Mouse (Mus musculus) limb, embryonic 10.5 days (tissue): ENCODE results near the gene Nova2. TPM values are rescaled to one million over a fixed set of nuclear protein-coding genes. Genes with fewer than 3 reads are reported as not detected.

Source experiments
- DNase-seq: peaks from one replicate; pipeline ENCODE4 v3.0.0-alpha.2; 2017; ENCODE audit warnings: low spot score
- H3K27ac ChIP-seq: fragments of 300-500 bp; sonication (generic); 2 replicates; pipeline ENCODE4 v1.5.1; 2016; ENCODE audit warnings: mild to moderate bottlenecking
- H3K27me3 ChIP-seq: fragments of 300-500 bp; sonication (generic); 2 replicates; pipeline ENCODE4 v1.6.1; 2016; ENCODE audit warnings: low read depth, mild to moderate bottlenecking; ENCODE audit not compliant: poor library complexity, severe bottlenecking
- H3K36me3 ChIP-seq: fragments of 300-500 bp; sonication (generic); 2 replicates; pipeline ENCODE4 v1.6.1; 2016; ENCODE audit warnings: mild to moderate bottlenecking, moderate library complexity
- H3K4me1 ChIP-seq: fragments of 300-500 bp; sonication (generic); 2 replicates; pipeline ENCODE4 v1.6.1; 2016
- H3K4me3 ChIP-seq: fragments of 300-500 bp; sonication (generic); 2 replicates; pipeline ENCODE4 v1.5.1; 2016; ENCODE audit warnings: mild to moderate bottlenecking, moderate library complexity
- H3K9me3 ChIP-seq: fragments of 300-500 bp; sonication (generic); replicated peaks from 2 replicates; pipeline ENCODE4 v1.6.1; 2016; ENCODE audit warnings: mild to moderate bottlenecking
- WGBS: fragments of 180-500 bp; shearing (Covaris S2); methylation state at CpG from one replicate; pipeline ENCODE4 v1.1.7; 2016; 5-methylcytosine and 5-hydroxymethylcytosine counted together
- polyA plus RNA-seq: library from polyadenylated mRNA; unstranded; fragments of >200 nt; fragmentation: Nextera tagmentation; extraction: Ambion mirVana; gene quantifications from 2 replicates; pipeline ENCODE4 v1.2.1, GENCODE M21; 2016

Gene Nova2
- polyA plus RNA-seq, 1 experiment from 2014 or later: 0.28 TPM

GRCm38 (mm10) chr7:18902486-18902885 is 23.2 kb upstream of the Nova2 start:
- Histone ChIP-seq H3K4me3 (no peak overlapping the region), H3K36me3 (peaks cover 69% of the 10 kb centered on the region), H3K27ac (no peak overlapping the region), H3K4me1 (no peaks in the 10 kb centered on the region), H3K27me3 (no peaks in the 10 kb centered on the region), H3K9me3 (no peaks in the 10 kb centered on the region)
- no peak for DNase-seq
- WGBS: 79% methylated on average over 3 of the region's 3 CpGs

GRCm38 (mm10) chr7:18904971-18905370 is 20.7 kb upstream of the Nova2 start:
- 75% methylated on average over 3 of the region's 3 CpGs for WGBS
- no peak for DNase-seq
- Histone ChIP-seq H3K36me3 (peaks cover 50% of the 10 kb centered on the region), H3K27ac (no peak overlapping the region), H3K27me3 (no peaks in the 10 kb centered on the region), H3K4me1 (peaks cover 11% of the 10 kb centered on the region), H3K4me3 (no peak overlapping the region), H3K9me3 (no peaks in the 10 kb centered on the region)

GRCm38 (mm10) chr7:18909797-18910196 is 15.9 kb upstream of the Nova2 start:
- Histone ChIP-seq H3K4me1 (peaks cover 17% of the 10 kb centered on the region), H3K4me3 (peak overlapping the region; percentile 83), H3K9me3 (no peaks in the 10 kb centered on the region), H3K36me3 (0 out of 2 replicates have a peak, but pooled peaks cover 11% of the 10 kb centered on the region), H3K27ac (peak overlapping the region; percentile 79), H3K27me3 (no peaks in the 10 kb centered on the region)
- DNase-seq: no peak
- 7% methylated on average over 17 of the region's 17 CpGs for WGBS

- Histone ChIP-seq H3K9me3 (no peaks in the 10 kb centered on the region), H3K27me3 (no peaks in the 10 kb centered on the region), H3K36me3 (0 out of 2 replicates have a peak, but pooled peaks cover 11% of the 10 kb centered on the region), H3K27ac (peak within 1 kb of the TSS; percentile 79), H3K4me1 (peaks cover 17% of the 10 kb centered on the region), H3K4me3 (peak within 1 kb of the TSS; percentile 83)
- DNase-seq: peak; percentile 95
- under 1% methylated on average over 33 of the region's 33 CpGs for WGBS
Measured at GRCm38 (mm10) chr7:18910241-18910831, 15.4 kb upstream of the Nova2 start, which contains the start of gene Ccdc61. Ccdc61 (minus strand) TSS chr7:18910415.

GRCm38 (mm10) chr7:18916254-18916653 is 9.4 kb upstream of the Nova2 start:
- H3K27me3 ChIP-seq: peaks cover 4% of the 10 kb centered on the region
- H3K4me1 ChIP-seq: peaks cover 4% of the 10 kb centered on the region
- H3K27ac ChIP-seq: no peak overlapping the region
- no peaks in the 10 kb centered on the region for H3K36me3 ChIP-seq
- DNase-seq: no peak
- H3K9me3 ChIP-seq: no peaks in the 10 kb centered on the region
- 70% methylated on average over 4 of the region's 4 CpGs for WGBS
- no peak overlapping the region for H3K4me3 ChIP-seq

GRCm38 (mm10) chr7:18917931-18918330 is 7.8 kb upstream of the Nova2 start:
- 65% methylated on average over 3 of the region's 3 CpGs for WGBS

GRCm38 (mm10) chr7:18921069-18921468 is 4.6 kb upstream of the Nova2 start:
- Histone ChIP-seq H3K4me3 (peak overlapping the region; percentile 18; the same call in 1 of the 2 replicates), H3K9me3 (no peaks in the 10 kb centered on the region), H3K36me3 (no peaks in the 10 kb centered on the region), H3K4me1 (peaks cover 22% of the 10 kb centered on the region), H3K27me3 (peaks cover 52% of the 10 kb centered on the region), H3K27ac (no peak overlapping the region)
- 1% methylated on average over 12 of the region's 12 CpGs for WGBS
- peak; percentile 53 for DNase-seq

More at GRCm38 (mm10) chr7:18917931-18918330, 7.8 kb upstream of the Nova2 start:
- no peak overlapping the region for H3K27ac ChIP-seq
- H3K36me3 ChIP-seq: no peaks in the 10 kb centered on the region
- no peak for DNase-seq
- peaks cover 5% of the 10 kb centered on the region for H3K4me1 ChIP-seq
- H3K27me3 ChIP-seq: peaks cover 20% of the 10 kb centered on the region
- H3K4me3 ChIP-seq: no peak overlapping the region
- no peaks in the 10 kb centered on the region for H3K9me3 ChIP-seq

GRCm38 (mm10) chr7:18922807-18923206 is 2.9 kb upstream of the Nova2 start:
- peaks cover 26% of the 10 kb centered on the region for H3K4me1 ChIP-seq
- DNase-seq: no peak
- no peak overlapping the region for H3K4me3 ChIP-seq
- H3K27ac ChIP-seq: no peak overlapping the region
- H3K9me3 ChIP-seq: no peaks in the 10 kb centered on the region
- WGBS: 51% methylated on average over 5 of the region's 5 CpGs
- H3K27me3 ChIP-seq: peaks cover 69% of the 10 kb centered on the region
- no peaks in the 10 kb centered on the region for H3K36me3 ChIP-seq

GRCm38 (mm10) chr7:18923267-18923666 is 2.4 kb upstream of the Nova2 start:
- peaks cover 74% of the 10 kb centered on the region for H3K27me3 ChIP-seq

GRCm38 (mm10) chr7:18923711-18924191 is 1.9 kb upstream of the Nova2 start:
- 18% methylated on average over 4 of the region's 4 CpGs for WGBS

More at GRCm38 (mm10) chr7:18923267-18923666, 2.4 kb upstream of the Nova2 start:
- Histone ChIP-seq H3K36me3 (no peaks in the 10 kb centered on the region), H3K27ac (no peak overlapping the region), H3K4me3 (no peak overlapping the region), H3K9me3 (no peaks in the 10 kb centered on the region), H3K4me1 (peaks cover 26% of the 10 kb centered on the region)
- no peak for DNase-seq
- WGBS: 77% methylated on average over 11 of the region's 11 CpGs

GRCm38 (mm10) chr7:18924321-18924720 is 1.4 kb upstream of the Nova2 start:
- no peak overlapping the region for H3K27ac ChIP-seq
- no peak overlapping the region for H3K4me3 ChIP-seq
- H3K9me3 ChIP-seq: no peaks in the 10 kb centered on the region
- H3K27me3 ChIP-seq: peaks cover 84% of the 10 kb centered on the region
- H3K4me1 ChIP-seq: peaks cover 26% of the 10 kb centered on the region
- 19% methylated on average over 8 of the region's 8 CpGs for WGBS
- H3K36me3 ChIP-seq: no peaks in the 10 kb centered on the region
- no peak for DNase-seq

More at GRCm38 (mm10) chr7:18923711-18924191, 1.9 kb upstream of the Nova2 start:
- Histone ChIP-seq H3K4me3 (no peak overlapping the region), H3K4me1 (peaks cover 26% of the 10 kb centered on the region), H3K9me3 (no peaks in the 10 kb centered on the region), H3K36me3 (no peaks in the 10 kb centered on the region), H3K27ac (no peak overlapping the region), H3K27me3 (peaks cover 79% of the 10 kb centered on the region)
- no peak for DNase-seq

GRCm38 (mm10) chr7:18926041-18926790 is 528 bp downstream of the Nova2 start:
- H3K9me3 ChIP-seq: no peaks in the 10 kb centered on the region
- H3K4me3 ChIP-seq: peak overlapping the region; percentile 60
- WGBS: 5% methylated on average over 41 of the region's 42 CpGs
- H3K27ac ChIP-seq: peak overlapping the region; percentile 77
- DNase-seq: peak; percentile 41
- no peaks in the 10 kb centered on the region for H3K36me3 ChIP-seq
- H3K27me3 ChIP-seq: peaks cover 87% of the 10 kb centered on the region
- H3K4me1 ChIP-seq: peaks cover 23% of the 10 kb centered on the region

- Histone ChIP-seq H3K4me3 (peak overlapping the region; percentile 60), H3K27ac (no peak overlapping the region), H3K9me3 (no peaks in the 10 kb centered on the region), H3K4me1 (peaks cover 21% of the 10 kb centered on the region), H3K27me3 (peaks cover 80% of the 10 kb centered on the region), H3K36me3 (no peaks in the 10 kb centered on the region)
- DNase-seq: peak; percentile 31
- 56% methylated on average over 6 of the region's 6 CpGs for WGBS
Measured at GRCm38 (mm10) chr7:18926911-18927310, 1.2 kb downstream of the Nova2 start.
